Mouse (Mus musculus): ENCODE results near the gene Ccdc117. TPM values are rescaled to one million over a fixed set of nuclear protein-coding genes. Genes with fewer than 3 reads are reported as not detected.

Gene Ccdc117
- total RNA-seq, 2 experiments from 2014 or later = 18.0 to 19.1 TPM

Other genes starting within 250 kb of the Ccdc117 start
- gene Znrf3, start 97.3 kb downstream of the Ccdc117 start, total RNA-seq (2021) = 10 to 100 TPM; 19.1 to 20.7 TPM
- 100 to 1,000 TPM; 109 to 139 TPM for gene Xbp1, start 21.5 kb downstream of the Ccdc117 start, total RNA-seq (2021)
- gene Ankrd36, start 27.5 kb upstream of the Ccdc117 start, total RNA-seq (2021) = not detected
- 10 to 100 TPM; 67.6 to 72.2 TPM for gene Mrps24, start 173.5 kb upstream of the Ccdc117 start, total RNA-seq (2021)
- gene Urgcp, start 220.2 kb upstream of the Ccdc117 start, total RNA-seq (2021) = 10 to 100 TPM; 63.9 to 73.3 TPM
- 10 to 100 TPM; 76.8 to 78.0 TPM for gene Dbnl, start 246.3 kb upstream of the Ccdc117 start, total RNA-seq (2021)

All from layer of hippocampus, postnatal 36 days (tissue).